Mouse (Mus musculus) cortical plate, adult 2 months (tissue): Measurements from ENCODE around the gene Papln.

ENCODE experiments used
- CTCF ChIP-seq: fragments of 200-500 bp; IDR thresholded peaks from 2 replicates; pipeline ENCODE4 v1.5.1; 2011; ENCODE audit warnings: mild to moderate bottlenecking, control low read depth, low read length; ENCODE audit not compliant: insufficient read depth; ENCODE audit errors: extremely low read depth
- POLR2A ChIP-seq: fragments of 200-500 bp; IDR thresholded peaks from 2 replicates; pipeline ENCODE4 v1.6.1; 2011; ENCODE audit warnings: mild to moderate bottlenecking, low read length, control low read depth; ENCODE audit not compliant: insufficient read depth; ENCODE audit errors: extremely low read depth

- TF ChIP-seq POLR2A (no peak), CTCF (no peak)
These were observed 40.4 kb upstream of the Papln start for GRCm38 (mm10) chr12:83723037-83723436.
